In genomic region chr7:129727559-129727958, GRCm38 (mm10) we compare ENCODE assay signal across 23 mouse cellular contexts.
"Had no signal": no experiment of that assay in that cellular context is flagged by ENCODE, and none has a peak within 500 bp of the region (broad histone marks: within the 10 kb centered on the region; RNA-seq: fewer than 3 reads in every experiment).

No protein-coding gene starts in this region.

- H3K27me3 ChIP-seq: heart, embryonic 12.5 days; hindbrain, embryonic 13.5 days; hindbrain, embryonic 15.5 days; kidney, embryonic 15.5 days; limb, embryonic 12.5 days had no signal

- H3K4me3 ChIP-seq: gastrocnemius, adult 2 months; heart, embryonic 10.5 days; heart, embryonic 12.5 days; hindbrain, embryonic 13.5 days; hindbrain, embryonic 15.5 days; kidney, embryonic 15.5 days; left cerebral cortex, adult 2 months; limb, embryonic 10.5 days; limb, embryonic 12.5 days had no signal

- H3K9me3 ChIP-seq: heart, embryonic 10.5 days; heart, embryonic 12.5 days; hindbrain, embryonic 13.5 days; hindbrain, embryonic 15.5 days; kidney, embryonic 15.5 days; limb, embryonic 10.5 days; limb, embryonic 12.5 days had no signal

- H3K9ac ChIP-seq: heart, embryonic 12.5 days; hindbrain, embryonic 13.5 days; hindbrain, embryonic 15.5 days; kidney, embryonic 15.5 days; limb, embryonic 12.5 days had no signal

- ATAC-seq: hindbrain, postnatal 0 days had no signal

- H3K4me2 ChIP-seq: heart, embryonic 12.5 days; hindbrain, embryonic 13.5 days; hindbrain, embryonic 15.5 days; kidney, embryonic 15.5 days; limb, embryonic 12.5 days; liver, embryonic 11.5 days had no signal

- H3K36me3 ChIP-seq: heart, embryonic 10.5 days; heart, embryonic 12.5 days; hindbrain, embryonic 13.5 days; hindbrain, embryonic 15.5 days; kidney, embryonic 15.5 days; limb, embryonic 10.5 days; limb, embryonic 12.5 days had no signal

- H3K27ac ChIP-seq: gastrocnemius, adult 2 months; heart, embryonic 10.5 days; hindbrain, embryonic 13.5 days; hindbrain, embryonic 15.5 days; hindbrain, postnatal 0 days; kidney, embryonic 15.5 days; kidney, postnatal 0 days; left cerebral cortex, adult 2 months; limb, embryonic 10.5 days; limb, embryonic 12.5 days had no signal

- DNase-seq: gastrocnemius, adult 2 months; gastrocnemius, postnatal 10 days; gastrocnemius, postnatal 25 days; heart, adult 18-20 months; heart, postnatal 10 days; heart, postnatal 36 days; kidney, adult 11 months; kidney, adult 2 months; kidney, adult 9 months; kidney, postnatal 14 days; kidney, postnatal 36 days; liver had no signal

- H3K4me1 ChIP-seq: heart, embryonic 10.5 days; hindbrain, embryonic 13.5 days; hindbrain, embryonic 15.5 days had no signal
